Mouse (Mus musculus): Measurements from ENCODE around the gene Gne.
"Not testable (repeated sequence)": the region's sequence is repeated elsewhere in the genome, so short reads cannot be mapped to it uniquely, and the experiment has no call there.

Gene Gne

GRCm38 (mm10) chr4:44072873-44073441, 11.0 kb downstream of the Gne start:
- no peak for DNase-seq (ENCODE audit: low spot score in 2 of 2)

- DNase-seq (ENCODE audit: low spot score in 2 of 2) = peak; percentile 78 to 87
These were observed 11.7 kb downstream of the Gne start for GRCm38 (mm10) chr4:44072146-44072872.

- DNase-seq (ENCODE audit: low spot score in 2 of 2) = no peak
These were observed 12.2 kb downstream of the Gne start for GRCm38 (mm10) chr4:44071741-44072145.

GRCm38 (mm10) chr4:44070641-44071040, 13.3 kb downstream of the Gne start:
- no peak for DNase-seq (ENCODE audit: low spot score in 2 of 2)

DNA sequence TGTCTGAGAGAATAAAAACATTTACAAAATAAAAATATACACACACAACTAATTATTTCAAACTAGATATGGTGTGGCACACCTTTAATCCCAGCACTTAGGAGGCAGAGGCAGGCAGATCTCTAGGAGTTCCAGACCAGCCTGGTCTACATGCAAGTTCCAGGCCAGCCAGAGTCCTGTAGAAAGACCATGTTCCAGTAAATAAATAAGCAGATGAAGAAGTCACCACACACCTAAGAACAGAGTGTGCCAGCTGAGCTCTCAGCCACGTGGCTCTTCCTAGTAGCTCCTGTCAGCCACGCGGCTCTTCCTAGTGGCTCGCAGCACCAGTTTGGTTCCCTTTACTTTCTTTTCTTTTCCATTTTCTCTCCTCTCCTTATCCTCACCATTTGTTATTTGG, 14.6 kb downstream of the Gne start:
- no peak for DNase-seq (ENCODE audit: low spot score in 2 of 2)

DNA sequence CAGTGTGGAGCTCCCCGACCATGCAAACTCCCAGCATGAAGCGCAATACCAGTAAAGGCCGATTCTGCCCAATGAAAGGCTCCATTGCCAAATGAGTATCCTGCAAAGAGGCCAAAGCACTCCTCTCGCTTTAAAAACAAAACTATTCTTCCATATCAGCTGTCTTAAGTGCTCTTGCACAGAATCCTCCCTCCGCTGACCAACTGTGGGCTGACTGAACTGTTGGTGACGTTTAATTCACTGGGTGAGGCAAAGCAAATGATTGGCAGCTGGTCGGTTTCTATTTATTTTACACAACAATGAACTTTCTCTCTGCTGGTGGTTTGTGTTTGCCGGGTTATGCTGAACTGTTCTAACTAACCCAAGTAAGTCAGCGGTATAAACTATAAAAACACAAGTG, 15.2 kb downstream of the Gne start:
- no peak for DNase-seq (ENCODE audit: low spot score in 2 of 2)

DNA sequence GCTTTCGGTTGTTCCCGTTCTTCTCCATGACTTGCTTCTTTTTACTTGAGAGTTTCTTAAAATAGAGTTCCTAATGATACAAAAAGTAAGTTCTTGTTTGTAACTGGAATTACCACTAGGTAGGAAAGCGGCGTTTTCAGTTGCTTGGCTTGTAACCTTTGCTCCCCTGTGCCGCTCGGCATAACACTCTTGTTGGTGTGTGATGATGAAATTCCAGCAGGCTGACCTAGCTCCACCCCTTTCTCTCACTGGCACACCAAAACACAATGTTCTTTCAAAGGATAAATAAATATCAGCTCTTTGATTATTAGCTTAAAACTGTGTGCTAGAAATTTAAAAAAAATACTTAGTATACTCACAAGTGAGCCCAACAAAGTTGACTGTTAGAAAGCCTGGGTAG, 17.1 kb downstream of the Gne start:
- no peak for DNase-seq (ENCODE audit: low spot score in 2 of 2)

- DNase-seq (ENCODE audit: low spot score in 2 of 2) = peak; percentile 74 to 93
These were observed 18.5 kb downstream of the Gne start for GRCm38 (mm10) chr4:44065355-44066025.

DNA sequence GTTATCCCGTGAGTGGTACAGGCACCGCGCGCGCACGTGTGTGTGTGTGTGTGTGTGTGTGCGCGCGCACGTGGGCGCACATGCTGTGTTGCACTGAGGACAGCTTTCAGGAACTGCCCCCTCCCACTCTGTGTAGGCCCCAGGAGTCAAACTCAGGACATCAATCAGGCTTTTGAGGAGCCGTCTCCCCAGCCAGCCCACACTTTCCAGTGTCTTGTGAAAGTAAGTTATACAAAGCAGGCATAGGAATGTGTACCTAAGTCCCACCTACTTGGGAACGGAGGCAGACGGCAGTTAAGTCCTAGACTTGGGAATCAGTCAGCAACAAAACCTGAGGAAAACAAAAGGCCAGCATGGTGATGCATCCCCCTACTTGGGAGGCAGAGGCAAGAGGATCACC, 21.2 kb downstream of the Gne start:
- no peak for DNase-seq (ENCODE audit: low spot score in 2 of 2)

- DNase-seq (ENCODE audit: low spot score in 2 of 2) = no peak
These were observed 21.9 kb downstream of the Gne start for GRCm38 (mm10) chr4:44062062-44062461.

DNA sequence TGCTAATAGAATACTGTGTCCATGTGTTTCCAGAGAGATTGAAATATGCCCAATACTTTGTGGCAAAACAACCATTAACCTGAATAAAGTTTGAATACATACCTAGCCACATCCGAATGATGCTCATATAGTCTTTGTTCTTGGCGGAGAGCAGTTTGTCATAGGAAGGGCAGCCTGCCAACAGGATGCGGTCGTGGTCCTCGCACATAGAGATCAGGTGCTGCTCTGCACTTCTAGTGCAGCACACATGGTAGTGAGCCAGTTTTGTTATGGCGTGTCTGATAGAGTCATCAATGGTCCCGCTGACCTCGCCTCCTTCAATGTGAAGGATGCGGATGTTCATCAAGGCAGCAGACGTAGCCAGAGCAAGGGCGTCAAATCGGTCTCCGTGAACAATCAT, 24.3 kb downstream of the Gne start:
- no peak for DNase-seq (ENCODE audit: low spot score in 2 of 2)

DNA sequence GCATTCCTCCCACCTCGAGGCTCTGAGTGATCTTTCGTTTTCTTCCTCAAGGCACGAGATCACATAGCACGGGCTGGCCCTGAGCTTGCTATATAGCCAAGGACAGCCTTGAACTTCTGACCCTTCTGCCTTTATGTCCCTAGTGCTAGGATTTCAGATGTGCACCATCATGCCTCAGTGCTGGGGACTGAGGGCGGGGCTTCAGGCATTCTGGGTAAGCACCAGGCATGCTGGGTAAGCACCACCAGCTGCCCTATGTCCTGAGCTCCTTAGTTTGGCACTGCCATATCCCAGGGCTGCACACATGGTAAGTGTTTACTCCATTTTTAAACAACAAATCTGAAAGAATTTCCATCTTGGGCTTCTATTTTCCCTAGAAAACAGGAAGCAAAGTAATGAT, 34.2 kb downstream of the Gne start:
- no peak for DNase-seq (ENCODE audit: low spot score in 2 of 2)

- DNase-seq (ENCODE audit: low spot score in 2 of 2) = no peak
These were observed 37.9 kb downstream of the Gne start for GRCm38 (mm10) chr4:44046066-44046465.

- no peak for DNase-seq (ENCODE audit: low spot score in 2 of 2)
These were observed 39.2 kb downstream of the Gne start for GRCm38 (mm10) chr4:44044685-44045356.

- DNase-seq (ENCODE audit: low spot score in 2 of 2) = not testable (repeated sequence)
These were observed 40.8 kb downstream of the Gne start for GRCm38 (mm10) chr4:44043182-44043581.

- no peak for DNase-seq (ENCODE audit: low spot score in 2 of 2)
These were observed 41.5 kb downstream of the Gne start for GRCm38 (mm10) chr4:44042429-44042828.

DNA sequence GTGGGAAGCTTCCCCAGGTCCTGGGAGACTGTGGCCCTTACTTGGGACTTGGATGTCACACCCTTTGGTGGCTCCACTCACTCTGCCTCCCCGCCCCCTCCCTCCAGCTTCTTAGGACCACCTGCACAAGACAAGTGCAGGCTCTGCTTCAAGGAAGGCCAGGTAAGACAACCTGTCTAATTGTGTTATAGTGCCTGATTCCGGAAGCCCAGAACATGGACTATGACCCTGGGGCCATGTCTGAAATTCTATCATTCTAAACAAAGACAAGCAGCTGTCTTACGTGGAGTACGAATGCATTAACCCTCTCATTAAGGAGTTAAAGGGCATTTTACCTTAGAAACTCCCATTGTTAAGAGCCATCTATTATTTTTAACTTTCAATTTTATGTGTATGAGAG, 43.2 kb downstream of the Gne start:
- no peak for DNase-seq (ENCODE audit: low spot score in 2 of 2)

DNA sequence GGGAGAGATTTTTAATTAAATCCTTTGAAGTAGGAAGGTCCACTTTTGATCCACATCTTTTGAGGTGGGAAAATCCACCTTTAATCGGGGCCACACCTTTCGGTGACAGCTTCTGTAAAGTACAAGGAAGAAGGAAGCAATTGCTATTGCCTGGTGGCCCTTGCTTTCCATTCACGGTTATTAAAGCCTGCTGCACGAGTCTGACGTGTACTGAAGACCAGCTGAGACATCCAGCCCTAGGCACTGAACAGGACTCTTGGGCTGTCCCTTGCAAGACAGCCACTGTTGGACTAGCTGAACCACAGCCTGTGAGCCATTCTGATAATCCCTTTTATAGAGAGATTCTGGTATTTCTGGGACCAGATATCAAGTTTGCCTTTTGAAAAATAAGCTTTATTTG, 47.5 kb downstream of the Gne start:
- DNase-seq (ENCODE audit: low spot score in 2 of 2) = no peak

DNA sequence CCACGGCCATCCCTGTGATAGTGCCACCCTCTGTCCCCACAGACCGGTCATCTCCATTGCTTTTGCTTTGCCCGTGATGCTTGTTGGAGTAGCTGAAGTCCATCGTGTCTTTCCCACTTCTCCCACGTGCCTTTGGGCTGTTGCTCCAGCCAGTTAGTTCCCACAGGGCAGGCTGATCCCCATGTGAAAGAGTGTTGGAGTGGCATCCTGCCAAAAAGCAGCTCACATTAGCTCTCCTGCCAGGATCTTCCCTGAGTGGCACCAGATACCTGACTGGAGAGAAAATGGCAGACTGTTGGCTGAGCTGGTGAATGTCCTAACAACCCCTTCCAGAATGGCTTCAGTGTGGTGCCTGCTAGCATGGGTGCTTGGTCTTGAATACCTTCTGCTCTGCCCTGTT, 52.5 kb downstream of the Gne start:
- peak in 1 of 2 experiments; percentile 25 for DNase-seq (ENCODE audit: low spot score in 2 of 2)

- DNase-seq (ENCODE audit: low spot score in 2 of 2) = no peak
These were observed 54.3 kb downstream of the Gne start for GRCm38 (mm10) chr4:44029661-44030066.

- DNase-seq (ENCODE audit: low spot score in 2 of 2) = peak; percentile 23 to 37
These were observed 55.5 kb downstream of the Gne start for GRCm38 (mm10) chr4:44028303-44029135.

GRCm38 (mm10) chr4:44025570-44025969, 58.4 kb downstream of the Gne start:
- DNase-seq (ENCODE audit: low spot score in 2 of 2) = no peak

Data from frontal cortex, postnatal 14 days (tissue).